Mouse (Mus musculus) mature B cell (primary cell): ENCODE measurements at regions not wholly inside any gene's neighbourhood (a gene's known extent, or its start where the extent isn't known, plus 50 kb on each side); places are given as distances from the start of the nearest gene placed in this dataset.

Experiments used
- in situ Hi-C: fragments of 300-500 bp; cut with MboI; formaldehyde crosslinking; loops from 2 replicates; pipeline ENCODE4 v1.14.3; 2019

DNA sequence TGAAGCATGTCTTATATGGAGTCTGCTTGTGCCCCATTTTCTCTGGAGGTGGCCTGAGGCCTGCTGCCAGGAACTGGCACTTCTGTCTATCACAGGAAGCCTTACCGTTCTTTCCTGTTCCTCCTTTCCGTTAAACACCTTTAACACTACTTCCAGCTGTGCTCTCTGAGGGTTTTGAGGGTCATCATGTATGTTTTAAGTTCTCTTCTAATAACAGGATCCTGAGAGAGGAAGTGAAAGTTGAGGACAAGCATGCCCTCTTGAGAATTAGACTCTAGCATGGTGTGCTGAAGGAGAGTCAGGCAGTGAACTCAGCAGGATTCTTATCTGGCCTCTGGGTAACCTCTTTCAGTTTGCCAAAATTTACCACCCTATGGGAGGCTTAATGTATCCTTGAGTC, 418.0 kb upstream of the 9430069I07Rik start:
- in situ Hi-C loops, result no loop called here

DNA sequence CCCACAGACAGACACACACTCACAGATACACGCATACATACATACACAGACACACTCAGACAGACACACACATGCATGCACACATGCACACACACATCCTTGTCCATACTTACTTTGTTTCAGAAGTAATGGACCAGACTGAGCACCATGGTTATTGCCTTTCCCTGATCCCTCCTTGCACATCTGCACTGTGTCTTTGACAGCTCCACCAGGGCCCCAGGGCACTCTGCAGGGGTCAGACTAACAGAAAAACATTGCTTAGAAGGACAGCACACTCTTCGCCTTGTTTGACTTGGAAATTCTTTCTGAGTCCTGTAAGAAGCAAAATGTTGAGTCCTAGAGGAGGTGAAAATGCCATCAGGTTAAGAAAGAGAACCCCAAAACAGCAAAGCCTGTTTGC, 394.1 kb upstream of the 9430069I07Rik start:
- in situ Hi-C loops, result no loop called here

DNA sequence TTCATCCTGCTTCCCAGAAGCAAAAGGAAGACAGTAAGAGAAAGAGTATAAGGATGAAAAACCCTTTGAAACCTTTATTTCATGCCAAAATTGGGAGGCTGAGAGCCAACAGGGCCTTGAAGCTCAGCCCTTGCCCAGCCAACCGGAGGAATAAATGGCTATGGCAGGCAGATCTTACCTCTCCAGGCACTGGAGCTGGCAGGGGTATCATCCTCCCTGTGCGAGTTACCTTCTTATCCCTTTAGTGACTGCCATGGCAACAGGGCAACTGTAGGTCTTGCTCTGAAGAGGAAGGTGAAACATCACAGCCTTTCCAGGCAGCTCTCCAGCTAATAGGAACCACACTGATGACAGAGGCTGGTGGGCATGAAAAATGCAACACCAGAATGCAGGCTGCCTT, 393.3 kb upstream of the 9430069I07Rik start:
- in situ Hi-C loops, result no loop called here

DNA sequence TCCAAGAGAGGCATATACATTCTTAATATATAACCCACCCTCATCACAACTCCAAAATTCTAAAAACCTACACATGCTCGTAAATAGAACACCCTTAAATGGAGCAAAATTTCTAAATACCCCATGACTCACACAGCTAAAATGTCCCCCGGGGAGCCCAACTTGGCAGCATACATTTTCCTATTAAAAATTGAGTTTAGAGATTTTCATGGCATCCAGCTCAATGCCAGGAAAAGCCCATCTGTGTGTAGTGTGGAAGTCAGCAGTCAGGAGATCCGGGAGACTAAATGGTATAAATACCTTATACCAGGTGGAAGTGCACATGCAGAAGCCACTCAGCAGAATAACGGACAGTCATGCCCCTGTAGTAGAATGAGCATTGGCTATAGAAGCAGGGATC, 389.4 kb upstream of the 9430069I07Rik start:
- in situ Hi-C loops, result loop anchor here (10.0 kb wide), 1 partner anchor 138 kb away; no protein-coding TSS in a partner anchor

DNA sequence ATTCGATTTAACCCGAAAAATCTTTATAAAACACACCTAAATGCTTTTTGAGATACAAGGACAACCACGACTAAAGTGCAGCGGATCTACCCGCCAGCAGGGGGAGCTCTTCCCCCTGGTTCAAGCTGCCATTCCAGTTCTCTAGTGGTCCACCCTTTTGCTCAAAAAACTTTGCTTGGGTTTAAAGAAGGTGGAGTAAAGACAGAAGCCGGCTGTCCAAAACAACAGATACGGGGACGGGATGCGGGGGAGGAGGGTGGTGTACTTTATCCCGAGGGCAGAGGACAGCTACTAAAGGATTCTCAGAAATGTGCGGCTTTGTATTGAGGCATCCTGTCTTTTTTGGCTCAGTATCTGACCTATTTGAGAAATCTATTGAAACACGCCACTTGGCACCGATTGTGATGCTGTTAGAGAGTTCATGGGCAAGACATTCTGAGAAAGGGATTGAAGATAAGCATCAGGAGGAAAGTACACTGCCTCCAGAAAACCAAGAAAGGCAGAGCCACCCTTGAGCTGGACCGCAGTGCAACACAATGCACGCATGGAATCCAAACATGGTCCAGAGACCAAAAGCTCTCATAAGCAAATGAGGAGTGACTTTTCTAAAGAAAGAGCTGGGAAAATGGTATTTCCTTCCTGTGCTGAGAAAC, 385.6 kb upstream of the 9430069I07Rik start:
- in situ Hi-C loops, result loop anchor here (10.0 kb wide), 1 partner anchor 142 kb away; no protein-coding TSS in a partner anchor

DNA sequence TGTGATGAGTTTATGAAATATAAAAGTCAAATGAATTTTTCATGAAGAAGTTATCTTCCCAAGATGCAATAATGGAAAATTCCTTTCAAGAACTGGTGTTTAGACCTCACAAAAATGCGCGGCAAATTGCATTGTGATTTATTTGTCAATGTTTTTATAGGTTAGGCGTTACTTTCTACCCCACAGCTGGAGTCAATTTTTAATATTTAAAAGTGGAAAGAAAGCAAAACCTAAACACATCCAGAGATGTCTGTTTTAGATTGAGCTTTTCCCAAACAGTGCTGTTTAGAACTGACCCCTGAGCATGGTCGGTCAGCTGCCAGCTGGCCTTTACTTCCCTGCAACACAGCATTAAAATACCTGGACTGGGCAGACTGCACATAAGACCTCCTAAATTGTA, 383.8 kb upstream of the 9430069I07Rik start:
- in situ Hi-C loops, result loop anchor here (10.0 kb wide), 1 partner anchor 143 kb away; no protein-coding TSS in a partner anchor
